Mouse (Mus musculus) intestine, postnatal 0 days (tissue): ENCODE measurements around the gene Mink1. TPM values are rescaled to one million over a fixed set of nuclear protein-coding genes. Genes with fewer than 3 reads are reported as not detected.

Source experiments
- ATAC-seq: fragments of 200-750 bp; cut with Nextera tagmentation; 2 replicates; pipeline ENCODE4 v1.8.0; 2017; ENCODE audit warnings: mild to moderate bottlenecking, moderate TSS enrichment, moderate library complexity
- H3K27ac ChIP-seq: fragments of 300-500 bp; sonication (generic); 2 replicates; pipeline ENCODE4 v1.5.1; 2014; ENCODE audit warnings: mild to moderate bottlenecking, low read depth, low read length, moderate library complexity
- H3K27me3 ChIP-seq: fragments of 300-500 bp; sonication (generic); replicated peaks from 2 replicates; pipeline ENCODE4 v1.6.1; 2014; ENCODE audit warnings: low read length, mixed read lengths; ENCODE audit not compliant: control insufficient read depth, insufficient read depth
- H3K36me3 ChIP-seq: fragments of 300-500 bp; sonication (generic); 2 replicates; pipeline ENCODE4 v1.6.1; 2014; ENCODE audit warnings: mild to moderate bottlenecking, moderate library complexity; ENCODE audit not compliant: control insufficient read depth, insufficient read depth
- H3K4me1 ChIP-seq: fragments of 300-500 bp; sonication (generic); replicated peaks from 2 replicates; pipeline ENCODE4 v1.6.1; 2014; ENCODE audit warnings: antibody characterized with exemption, low read length, mixed read lengths; ENCODE audit not compliant: control insufficient read depth, insufficient read depth
- H3K4me2 ChIP-seq: fragments of 300-500 bp; sonication (generic); replicated peaks from 2 replicates; pipeline ENCODE4 v1.6.1; 2014; ENCODE audit warnings: low read depth, mild to moderate bottlenecking, moderate library complexity
- H3K4me3 ChIP-seq: fragments of 300-500 bp; sonication (generic); 2 replicates; pipeline ENCODE4 v1.5.1; 2014; ENCODE audit warnings: low read depth, low read length
- H3K9ac ChIP-seq: fragments of 300-500 bp; sonication (generic); 2 replicates; pipeline ENCODE4 v1.6.1; 2014; ENCODE audit warnings: mild to moderate bottlenecking, low read depth, low read length
- H3K9me3 ChIP-seq: fragments of 300-500 bp; sonication (generic); 2 replicates; pipeline ENCODE4 v1.6.1; 2016; ENCODE audit warnings: mixed run types; ENCODE audit not compliant: control insufficient read depth
- CTCF ChIP-seq: sonication (generic); IDR thresholded peaks from 2 replicates; pipeline ENCODE4 v1.5.1; 2016; ENCODE audit warnings: low read depth, mild to moderate bottlenecking, control low read depth, antibody characterized with exemption, moderate library complexity
- WGBS: fragments of 180-500 bp; shearing (Covaris S2); extraction: QIAGEN DNeasy Blood & Tissue Kit; methylation state at CpG from one replicate; pipeline ENCODE4 v1.1.7; 2014; 5-methylcytosine and 5-hydroxymethylcytosine counted together
- polyA plus RNA-seq: library from polyadenylated mRNA; unstranded; fragments of >200 nt; fragmentation: Nextera tagmentation; extraction: Ambion mirVana; gene quantifications from 2 replicates; pipeline ENCODE4 v1.2.1, GENCODE M21; 2015

Mink1 gene
- polyA plus RNA-seq, 1 experiment from 2014 or later = 5.8 TPM

DNA sequence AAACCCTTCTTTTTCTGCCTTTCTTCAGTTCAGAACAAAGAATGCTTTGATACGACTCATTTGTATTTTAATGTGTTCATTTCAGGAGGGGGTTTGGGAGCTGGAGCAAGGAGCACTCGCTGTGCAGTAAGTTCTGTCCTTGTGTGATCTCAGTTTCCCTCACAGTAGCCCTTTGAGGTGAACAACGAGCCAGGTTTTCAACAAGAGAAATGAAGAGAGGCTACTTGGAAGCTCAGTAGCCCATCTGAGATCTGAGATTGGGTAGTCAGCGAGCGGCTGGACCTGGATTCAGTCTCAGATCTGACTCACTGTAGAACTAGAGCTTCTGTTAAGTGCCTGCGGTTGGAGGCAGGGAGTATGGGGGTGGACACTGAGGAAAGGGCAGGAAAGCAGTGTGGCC is 11.2 kb downstream of the Mink1 start:
- Histone ChIP-seq H3K4me3 (no peak overlapping the region), H3K27ac (no peak overlapping the region), H3K36me3 (no peaks in the 10 kb centered on the region), H3K27me3 (no peaks in the 10 kb centered on the region), H3K4me2 (no peak overlapping the region), H3K9ac (no peak overlapping the region), H3K9me3 (no peaks in the 10 kb centered on the region), H3K4me1 (peaks cover 13% of the 10 kb centered on the region; the same call in 1 of the 2 replicates)
- no peak for TF ChIP-seq CTCF
- 81% methylated on average over 6 of the region's 6 CpGs for WGBS
- no peak for ATAC-seq

DNA sequence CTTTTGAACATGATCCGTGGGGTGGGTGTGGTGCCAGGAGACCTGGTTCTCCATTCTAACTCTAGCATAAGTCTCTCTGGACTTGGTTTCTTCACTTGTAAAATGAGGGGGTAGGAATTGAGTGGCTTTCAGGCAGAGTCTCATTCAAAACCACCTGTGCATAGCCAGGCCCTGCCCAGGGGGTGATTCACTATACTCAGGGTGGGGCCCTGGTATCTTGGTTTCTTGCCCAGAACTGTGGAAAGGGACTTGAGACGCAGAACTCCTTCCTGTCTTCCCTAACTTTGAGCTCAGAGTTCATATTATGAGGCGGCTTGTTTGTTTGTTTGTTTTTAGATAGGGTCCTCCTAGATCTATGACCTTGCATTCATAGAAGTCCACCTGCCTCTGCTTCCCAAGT is 14.5 kb downstream of the Mink1 start:
- Histone ChIP-seq H3K27me3 (no peaks in the 10 kb centered on the region), H3K4me2 (no peak overlapping the region), H3K4me1 (peaks cover 13% of the 10 kb centered on the region), H3K9ac (no peak overlapping the region), H3K27ac (no peak overlapping the region), H3K9me3 (no peaks in the 10 kb centered on the region), H3K4me3 (no peak overlapping the region), H3K36me3 (no peaks in the 10 kb centered on the region)
- WGBS = 39% methylated on average over 3 of the region's 3 CpGs
- TF ChIP-seq CTCF = no peak
- ATAC-seq = peak; percentile 32; the same call in 1 of the 2 replicates

DNA sequence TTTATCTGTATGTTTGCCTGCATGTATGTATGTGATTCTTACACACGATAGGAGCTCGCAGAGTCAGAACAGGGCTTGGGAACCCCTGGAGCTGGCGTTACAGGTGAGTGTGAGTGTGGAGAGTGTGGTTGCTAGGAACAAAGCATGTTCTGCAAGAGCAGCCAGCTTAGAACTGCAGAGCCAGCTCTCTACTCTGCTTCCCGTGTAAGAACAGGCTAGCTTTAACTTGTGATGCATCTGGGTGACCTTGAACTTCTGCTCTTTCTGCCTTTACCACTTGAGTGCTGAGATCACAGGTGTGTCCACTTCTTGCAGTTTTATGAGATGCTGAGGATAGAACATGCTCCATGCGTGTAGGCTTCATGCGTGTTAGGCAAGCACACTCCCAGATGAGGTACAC is 16.3 kb downstream of the Mink1 start:
- H3K36me3 ChIP-seq = no peaks in the 10 kb centered on the region
- H3K9me3 ChIP-seq = no peaks in the 10 kb centered on the region
- peaks cover 13% of the 10 kb centered on the region for H3K4me1 ChIP-seq
- 79% methylated on average over 6 of the region's 6 CpGs for WGBS
- no peak overlapping the region for H3K27ac ChIP-seq
- TF ChIP-seq CTCF = no peak
- no peak overlapping the region for H3K4me2 ChIP-seq
- no peak for ATAC-seq
- H3K4me3 ChIP-seq = no peak overlapping the region
- H3K27me3 ChIP-seq = no peaks in the 10 kb centered on the region
- no peak overlapping the region for H3K9ac ChIP-seq

DNA sequence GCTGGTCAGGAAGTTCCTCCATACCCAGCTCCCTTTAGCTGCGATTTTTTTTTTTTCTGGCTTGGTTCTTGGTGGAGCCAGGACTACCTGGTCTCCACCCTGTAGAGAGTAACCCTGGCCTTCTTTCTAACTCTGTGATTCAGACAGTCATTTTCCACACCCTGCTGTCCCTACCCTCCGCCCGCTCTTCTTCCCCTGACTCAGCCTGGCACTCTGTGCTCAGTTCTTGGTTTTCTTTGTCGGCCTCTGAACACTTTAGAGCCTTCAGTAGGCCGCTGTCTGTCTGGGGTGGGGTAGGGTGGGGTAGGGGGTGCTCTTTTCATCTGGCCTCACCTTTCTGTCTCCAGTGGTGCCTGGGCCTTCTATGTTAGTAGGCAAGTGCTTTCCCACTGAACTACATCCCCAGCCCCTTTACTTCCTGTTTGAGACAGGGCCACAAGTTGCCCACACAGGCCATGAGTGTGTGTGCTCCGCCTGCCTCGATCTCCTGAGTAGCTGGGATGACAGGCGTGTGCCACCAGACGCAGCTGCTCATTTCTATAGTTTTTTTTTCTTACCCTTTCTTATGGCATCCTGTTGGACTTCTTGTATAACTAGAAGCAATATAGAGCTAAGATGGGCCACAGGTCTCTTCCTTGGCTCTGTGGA is 17.2 kb downstream of the Mink1 start:
- H3K27ac ChIP-seq = peak overlapping the region; percentile 46; the same call in 1 of the 2 replicates
- peak overlapping the region; percentile 31; the same call in 1 of the 2 replicates for H3K9ac ChIP-seq
- 61% methylated on average over 9 of the region's 9 CpGs for WGBS
- no peaks in the 10 kb centered on the region for H3K27me3 ChIP-seq
- no peak for ATAC-seq
- H3K36me3 ChIP-seq = no peaks in the 10 kb centered on the region
- H3K9me3 ChIP-seq = no peaks in the 10 kb centered on the region
- H3K4me3 ChIP-seq = no peak overlapping the region
- no peak for TF ChIP-seq CTCF
- no peak overlapping the region; the same call in 1 of the 2 replicates for H3K4me2 ChIP-seq
- H3K4me1 ChIP-seq = peaks cover 13% of the 10 kb centered on the region

- TF ChIP-seq CTCF = no peak
- Histone ChIP-seq H3K4me2 (no peak overlapping the region; the same call in 1 of the 2 replicates), H3K27me3 (no peaks in the 10 kb centered on the region), H3K36me3 (no peaks in the 10 kb centered on the region), H3K4me1 (peaks cover 15% of the 10 kb centered on the region), H3K9ac (no peak overlapping the region), H3K4me3 (no peak overlapping the region), H3K9me3 (no peaks in the 10 kb centered on the region), H3K27ac (peak overlapping the region; percentile 46; the same call in 1 of the 2 replicates)
- 21% methylated on average over 5 of the region's 5 CpGs for WGBS
- no peak for ATAC-seq
Measured at GRCm38 (mm10) chr11:70580358-70580720, 17.7 kb downstream of the Mink1 start.

- Histone ChIP-seq H3K27ac (no peak overlapping the region), H3K9me3 (no peaks in the 10 kb centered on the region), H3K27me3 (no peaks in the 10 kb centered on the region), H3K9ac (no peak overlapping the region), H3K36me3 (no peaks in the 10 kb centered on the region), H3K4me2 (no peak overlapping the region), H3K4me3 (no peak overlapping the region), H3K4me1 (peaks cover 17% of the 10 kb centered on the region)
- TF ChIP-seq CTCF = no peak
- ATAC-seq = no peak
- 80% methylated on average over 3 of the region's 3 CpGs for WGBS
Measured at GRCm38 (mm10) chr11:70580921-70581320, 18.2 kb downstream of the Mink1 start.

GRCm38 (mm10) chr11:70582196-70582595 is 19.5 kb downstream of the Mink1 start:
- H3K27me3 ChIP-seq = no peaks in the 10 kb centered on the region
- TF ChIP-seq CTCF = no peak
- WGBS = 57% methylated on average over 3 of the region's 3 CpGs
- H3K4me3 ChIP-seq = no peak overlapping the region
- no peak overlapping the region for H3K4me2 ChIP-seq
- H3K9ac ChIP-seq = no peak overlapping the region
- H3K36me3 ChIP-seq = no peaks in the 10 kb centered on the region
- H3K9me3 ChIP-seq = no peaks in the 10 kb centered on the region
- 0 out of 2 replicates have a peak overlapping the region, but pooled peaks have one; percentile 2 for H3K27ac ChIP-seq
- no peak for ATAC-seq
- peaks cover 20% of the 10 kb centered on the region for H3K4me1 ChIP-seq
